Mouse (Mus musculus) left cerebral cortex, adult 8-10 months (tissue): ENCODE data around the gene Zswim8. TPM values are rescaled to one million over a fixed set of nuclear protein-coding genes. Genes with fewer than 3 reads are reported as not detected.

Experiments used
- DNase-seq, 2 experiments: peaks; one replicate each; pipeline ENCODE4 v3.0.0; 2022; ENCODE audit warnings: low spot score in 2 of 2
- microRNA-seq, 2 experiments: library from miRNA; unstranded; fragments of <30 nt; microRNA quantifications; one replicate each; pipeline ENCODE4 v1.2.0; 2022
- total RNA-seq, 4 experiments: library from RNA; stranded (reverse); gene quantifications; 2 replicates each; pipeline ENCODE4 v1.2.4; 2022

Zswim8 gene
- total RNA-seq, 4 experiments from 2014 or later: 149 to 168 (median 158) TPM

GRCm38 (mm10) chr14:20771941-20772340 lies 64.6 kb downstream of the Zswim8 start:
- no peak for DNase-seq

- DNase-seq: no peak
Measured at GRCm38 (mm10) chr14:20772808-20773207, 65.5 kb downstream of the Zswim8 start.

Small RNA genes lying within 50 kb of the gene (microRNA-seq; reads per million reads assigned to microRNA genes)
- gene Mir6946: 0.42 to 0.66 reads per million in 2 experiments

Other genes with a start within 250 kb of the Zswim8 start
- gene Anxa7, start 227.4 kb upstream of the Zswim8 start, total RNA-seq: 10 to 100 TPM; 70.2 to 86.3 (median 74.8) TPM
- 1 to 10 TPM in 2 of 4 experiments, under 1 TPM in 2; 0.59 to 1.8 (median 0.89) TPM for gene Mss51, start 210.7 kb upstream of the Zswim8 start, total RNA-seq
- 100 to 1,000 TPM; 244 to 282 (median 264) TPM for gene Ppp3cb, start 161.0 kb upstream of the Zswim8 start, total RNA-seq
- 10 to 100 TPM; 52.2 to 58.6 (median 54.9) TPM for gene Usp54, start 66.5 kb upstream of the Zswim8 start, total RNA-seq
- 1 to 10 TPM in 2 of 4 experiments, under 1 TPM in 1, not detected in 1; 0.27 to 1.2 (median 1.1) TPM for gene Myoz1, start 51.0 kb upstream of the Zswim8 start, total RNA-seq
- gene Synpo2l, start 39.2 kb upstream of the Zswim8 start, total RNA-seq: under 1 TPM; 0.23 to 0.57 (median 0.47) TPM
- gene Sec24c, start 33.2 kb upstream of the Zswim8 start, total RNA-seq: 100 to 1,000 TPM in 1 of 4 experiments, 10 to 100 TPM in 3; 87.9 to 102 (median 99.5) TPM
- 10 to 100 TPM; 14.4 to 15.4 (median 15.1) TPM for gene Fut11, start 12.6 kb upstream of the Zswim8 start, total RNA-seq
- gene Chchd1, start 4.5 kb upstream of the Zswim8 start, total RNA-seq: 10 to 100 TPM; 44.0 to 50.6 (median 49.5) TPM
- gene Ndst2, start 27.0 kb downstream of the Zswim8 start, total RNA-seq: 10 to 100 TPM; 17.3 to 22.4 (median 20.1) TPM
- gene Camk2g, start 86.5 kb downstream of the Zswim8 start, total RNA-seq: 100 to 1,000 TPM; 341 to 406 (median 386) TPM
- 10 to 100 TPM in 2 of 4 experiments, 1 to 10 TPM in 2; 6.6 to 19.8 (median 10.3) TPM for gene Plau, start 129.1 kb downstream of the Zswim8 start, total RNA-seq
- 10 to 100 TPM; 21.1 to 23.8 (median 22.5) TPM for gene Vcl, start 221.8 kb downstream of the Zswim8 start, total RNA-seq